24 mouse cellular contexts compared by ENCODE assay signal in genomic region chr6:98801061-98801460, GRCm38 (mm10).
"Had no signal": no experiment of that assay in that cellular context is flagged by ENCODE, and none has a peak within 500 bp of the region (broad histone marks: within the 10 kb centered on the region; RNA-seq: fewer than 3 reads in every experiment).

No protein-coding gene starts in this region.

- H3K4me1 ChIP-seq: liver, embryonic 12.5 days; liver, embryonic 15.5 days; megakaryocyte, embryonic 14.5 days; midbrain, embryonic 10.5 days; midbrain, embryonic 15.5 days; neural tube, embryonic 12.5 days; neural tube, embryonic 15.5 days had no signal

- DNase-seq: kidney, adult 9 months; kidney, postnatal 14 days; kidney, postnatal 4 days; left cerebral cortex, postnatal 4 days; lung, adult 18-20 months; lung, postnatal 10 days; lung, postnatal 36 days; right cerebral cortex, adult 18-20 months; right cerebral cortex, postnatal 14 days; right cerebral cortex, postnatal 4 days; spleen, adult 18-20 months; thymus, adult 2 months; thymus, postnatal 14 days; thymus, postnatal 4 days had no signal

- H3K9me3 ChIP-seq: limb, embryonic 12.5 days; limb, embryonic 15.5 days; liver, embryonic 12.5 days; liver, embryonic 15.5 days; lung, embryonic 15.5 days; midbrain, embryonic 10.5 days; midbrain, embryonic 15.5 days; neural tube, embryonic 12.5 days; neural tube, embryonic 15.5 days had no signal

- H3K4me2 ChIP-seq: limb, embryonic 12.5 days; limb, embryonic 15.5 days; liver, embryonic 12.5 days; liver, embryonic 15.5 days; lung, embryonic 15.5 days; midbrain, embryonic 15.5 days; neural tube, embryonic 12.5 days; neural tube, embryonic 15.5 days had no signal

- H3K4me3 ChIP-seq: limb, embryonic 12.5 days; limb, embryonic 15.5 days; liver, embryonic 12.5 days; liver, embryonic 15.5 days; lung, embryonic 15.5 days; megakaryocyte, embryonic 14.5 days; midbrain, embryonic 10.5 days; midbrain, embryonic 15.5 days; neural tube, embryonic 12.5 days; neural tube, embryonic 15.5 days had no signal

- H3K36me3 ChIP-seq: limb, embryonic 12.5 days; limb, embryonic 15.5 days; liver, embryonic 12.5 days; liver, embryonic 15.5 days; lung, embryonic 15.5 days; midbrain, embryonic 10.5 days; midbrain, embryonic 15.5 days; neural tube, embryonic 12.5 days; neural tube, embryonic 15.5 days had no signal

- H3K27me3 ChIP-seq: limb, embryonic 12.5 days; limb, embryonic 15.5 days; liver, embryonic 12.5 days; liver, embryonic 15.5 days; lung, embryonic 15.5 days; megakaryocyte, embryonic 14.5 days; midbrain, embryonic 15.5 days; neural tube, embryonic 12.5 days; neural tube, embryonic 15.5 days had no signal

- ATAC-seq: liver, embryonic 12.5 days; midbrain, embryonic 15.5 days had no signal

- H3K27ac ChIP-seq: limb, embryonic 15.5 days; liver, embryonic 12.5 days; liver, embryonic 15.5 days; lung, embryonic 15.5 days; midbrain, embryonic 10.5 days; midbrain, embryonic 15.5 days; neural tube, embryonic 12.5 days; neural tube, embryonic 15.5 days had no signal

- H3K9ac ChIP-seq: limb, embryonic 12.5 days; limb, embryonic 15.5 days; liver, embryonic 12.5 days; liver, embryonic 15.5 days; lung, embryonic 15.5 days; midbrain, embryonic 15.5 days; neural tube, embryonic 12.5 days; neural tube, embryonic 15.5 days had no signal
